ENCODE assay signal across 34 mouse cellular contexts in genomic region chr13:105412327-105412722, GRCm38 (mm10). TPM values are rescaled to one million over a fixed set of nuclear protein-coding genes. Genes with fewer than 3 reads are reported as not detected.
"Had no signal": no experiment of that assay in that cellular context is flagged by ENCODE, and none has a peak within 500 bp of the region (broad histone marks: within the 10 kb centered on the region; RNA-seq: fewer than 3 reads in every experiment).

No protein-coding gene starts in this region.

- H3K9me3 ChIP-seq: heart, embryonic 10.5 days; heart, embryonic 12.5 days; hindbrain, embryonic 10.5 days; hindbrain, embryonic 12.5 days; intestine, embryonic 15.5 days; kidney, embryonic 15.5 days; limb, embryonic 10.5 days; limb, embryonic 12.5 days; liver, embryonic 13.5 days; liver, embryonic 15.5 days had no signal

- DNase-seq: gastrocnemius, adult 2 months; gastrocnemius, postnatal 10 days; gastrocnemius, postnatal 25 days; heart, adult 18-20 months; kidney, adult 11 months; kidney, adult 2 months; kidney, adult 9 months; kidney, postnatal 14 days; kidney, postnatal 36 days; liver; liver, embryonic 13.5 days; liver, postnatal 0 days had no signal

- H3K27me3 ChIP-seq: heart, embryonic 12.5 days; hindbrain, embryonic 12.5 days; intestine, embryonic 15.5 days; kidney, embryonic 15.5 days; limb, embryonic 12.5 days; liver, embryonic 13.5 days; liver, embryonic 15.5 days had no signal

- H3K4me3 ChIP-seq: gastrocnemius, adult 2 months; heart, embryonic 10.5 days; heart, embryonic 12.5 days; hindbrain, embryonic 10.5 days; hindbrain, embryonic 12.5 days; intestine, embryonic 15.5 days; kidney, embryonic 15.5 days; left cerebral cortex, adult 2 months; limb, embryonic 10.5 days; limb, embryonic 12.5 days; liver, embryonic 13.5 days; liver, embryonic 15.5 days had no signal

- H3K27ac ChIP-seq: gastrocnemius, adult 2 months; heart, embryonic 10.5 days; hindbrain, embryonic 10.5 days; hindbrain, embryonic 12.5 days; intestine, embryonic 15.5 days; kidney, embryonic 15.5 days; kidney, postnatal 0 days; left cerebral cortex, adult 2 months; limb, embryonic 10.5 days; limb, embryonic 12.5 days; liver, embryonic 13.5 days; liver, embryonic 15.5 days had no signal

- H3K4me2 ChIP-seq: heart, embryonic 12.5 days; hindbrain, embryonic 12.5 days; intestine, embryonic 15.5 days; kidney, embryonic 15.5 days; limb, embryonic 12.5 days; liver, embryonic 11.5 days; liver, embryonic 13.5 days; liver, embryonic 15.5 days had no signal

- H3K36me3 ChIP-seq: heart, embryonic 10.5 days; heart, embryonic 12.5 days; hindbrain, embryonic 10.5 days; hindbrain, embryonic 12.5 days; intestine, embryonic 15.5 days; kidney, embryonic 15.5 days; limb, embryonic 10.5 days; limb, embryonic 12.5 days; liver, embryonic 13.5 days; liver, embryonic 15.5 days had no signal

- H3K4me1 ChIP-seq: heart, embryonic 10.5 days; heart, embryonic 12.5 days; hindbrain, embryonic 10.5 days; hindbrain, embryonic 12.5 days; intestine, embryonic 15.5 days; kidney, embryonic 15.5 days; limb, embryonic 10.5 days; limb, embryonic 12.5 days; liver, embryonic 13.5 days; liver, embryonic 15.5 days had no signal

- ATAC-seq: inflammation-experienced regulatory T-cells, adult 6 months; intestine, embryonic 15.5 days; liver, postnatal 0 days had no signal

- H3K9ac ChIP-seq: heart, embryonic 12.5 days; hindbrain, embryonic 12.5 days; intestine, embryonic 15.5 days; kidney, embryonic 15.5 days; limb, embryonic 12.5 days; liver, embryonic 13.5 days; liver, embryonic 15.5 days; liver, postnatal 0 days had no signal

RNA-seq across cellular contexts. Expression of gene Htr1a, which starts 31.1 kb away (rescaled TPM):
- total RNA-seq: gastrocnemius, adult 2 months; gastrocnemius, postnatal 10 days; gastrocnemius, postnatal 25 days; gastrocnemius, postnatal 4 days; granulocyte monocyte progenitor cell, adult 5-6 weeks; heart, adult 18-20 months; heart, adult 8-10 months; heart, postnatal 10 days; heart, postnatal 25 days; heart, postnatal 4 days had no signal
- polyA plus RNA-seq: heart, embryonic 10.5 days; heart, embryonic 12.5 days; heart, embryonic 14.5 days; heart, embryonic 16.5 days; inflammation-experienced regulatory T-cells, adult 6 months; kidney, adult 2 months; kidney, embryonic 15.5 days; kidney, postnatal 0 days; large intestine, adult 2 months; limb, embryonic 10.5 days; limb, embryonic 12.5 days; liver, embryonic 11.5 days; liver, embryonic 13.5 days; liver, embryonic 15.5 days; liver, postnatal 0 days had no signal
